ENCODE assay signal across 9 mouse cellular contexts in genomic region chr13:48227712-48228111, GRCm38 (mm10). TPM values are rescaled to one million over a fixed set of nuclear protein-coding genes. Genes with fewer than 3 reads are reported as not detected.
A peak's percentile ranks its signal among the peaks of the same experiment; 100 is the strongest.
DNase-seq lines count a peak whose midpoint lies in the region; ATAC-seq and TF ChIP-seq lines count a peak whose summit lies in the region.
"Had no signal": no experiment of that assay in that cellular context is flagged by ENCODE, and none has a peak within 500 bp of the region (broad histone marks: within the 10 kb centered on the region; RNA-seq: fewer than 3 reads in every experiment).

No protein-coding gene starts in this region.

- intact Hi-C loops in heart, postnatal 14 days (cut with DNase I) = loop anchor here (2.0 kb wide), 1 partner anchor 33 kb away; the partner anchor contains the start of gene Id4

- WGBS in forebrain, postnatal 0 days = 2% methylated on average over 37 of the region's 38 CpGs
- under 1% methylated on average over 38 of the region's 38 CpGs for WGBS in liver, embryonic 13.5 days (ENCODE audit: insufficient replicate concordance)
- under 1% methylated on average over 38 of the region's 38 CpGs for WGBS in neural tube, embryonic 12.5 days

- H3K27me3 ChIP-seq in forebrain, postnatal 0 days (ENCODE audit: insufficient read depth, low read length) = no peaks in the 10 kb centered on the region
- H3K27me3 ChIP-seq in liver, embryonic 13.5 days = peaks cover 21% of the 10 kb centered on the region
- H3K27me3 ChIP-seq in neural tube, embryonic 12.5 days (replicated peaks) = no peaks in the 10 kb centered on the region

- peak overlapping the region; percentile 43 for H3K4me3 ChIP-seq in forebrain, postnatal 0 days (ENCODE audit: low read depth, low read length)
- H3K4me3 ChIP-seq in liver, embryonic 13.5 days (replicated peaks) = peak overlapping the region; percentile 19
- peak overlapping the region; percentile 32 for H3K4me3 ChIP-seq in neural tube, embryonic 12.5 days

- no peaks in the 10 kb centered on the region for H3K9me3 ChIP-seq in forebrain, postnatal 0 days (ENCODE audit: low read length)
- H3K9me3 ChIP-seq in liver, embryonic 13.5 days (replicated peaks) = no peaks in the 10 kb centered on the region
- no peaks in the 10 kb centered on the region for H3K9me3 ChIP-seq in neural tube, embryonic 12.5 days

- TF ChIP-seq CTCF in forebrain, postnatal 0 days (IDR thresholded peaks at IDR 0.05; ENCODE audit: low read depth) = 0 out of 2 replicates have a peak, but pooled peaks have one; percentile 7

- ATAC-seq in forebrain, postnatal 0 days = peak; percentile 99
- ATAC-seq in liver, embryonic 13.5 days (ENCODE audit: low read depth) = peak; percentile 79
- ATAC-seq in neural tube, embryonic 12.5 days (ENCODE audit: low FRiP score, low read depth) = peak; percentile 95

- peak overlapping the region; percentile 81 for H3K27ac ChIP-seq in forebrain, postnatal 0 days (ENCODE audit: low read depth, low read length)
- no peak overlapping the region for H3K27ac ChIP-seq in liver, embryonic 13.5 days
- peak overlapping the region; percentile 76 for H3K27ac ChIP-seq in neural tube, embryonic 12.5 days

- H3K4me1 ChIP-seq in forebrain, postnatal 0 days (ENCODE audit: insufficient read depth) = peaks cover 12% of the 10 kb centered on the region
- H3K4me1 ChIP-seq in liver, embryonic 13.5 days (replicated peaks) = no peaks in the 10 kb centered on the region
- H3K4me1 ChIP-seq in neural tube, embryonic 12.5 days = peaks cover 16% of the 10 kb centered on the region

- no peaks in the 10 kb centered on the region for H3K36me3 ChIP-seq in forebrain, postnatal 0 days (ENCODE audit: insufficient read depth)
- no peaks in the 10 kb centered on the region for H3K36me3 ChIP-seq in liver, embryonic 13.5 days
- no peaks in the 10 kb centered on the region for H3K36me3 ChIP-seq in neural tube, embryonic 12.5 days

- DNase-seq in ES-CJ7 (ENCODE audit: low read depth, low spot score) = peak; percentile 86
- DNase-seq in cerebellum, adult 18-20 months = peak; percentile 91 to 92
- DNase-seq in forebrain, postnatal 0 days = peak; percentile 95
- peak; percentile 97 to 98 for DNase-seq in heart, postnatal 14 days
- peak; percentile 98 for DNase-seq in kidney, postnatal 4 days
- peak; percentile 47 for DNase-seq in liver, embryonic 13.5 days
- peak; percentile 90 for DNase-seq in testis, postnatal 14 days (ENCODE audit: low spot score)

- H3K9ac ChIP-seq in forebrain, postnatal 0 days = peak overlapping the region; percentile 64
- H3K9ac ChIP-seq in liver, embryonic 13.5 days = no peak overlapping the region
- peak overlapping the region; percentile 64 for H3K9ac ChIP-seq in neural tube, embryonic 12.5 days

- peak overlapping the region; percentile 63 for H3K4me2 ChIP-seq in forebrain, postnatal 0 days (ENCODE audit: low read depth)
- H3K4me2 ChIP-seq in liver, embryonic 13.5 days = peak overlapping the region; percentile 55
- peak overlapping the region; percentile 66 for H3K4me2 ChIP-seq in neural tube, embryonic 12.5 days (replicated peaks)

RNA-seq across cellular contexts. Expression of gene Id4, which starts 33.3 kb away (rescaled TPM):
- total RNA-seq in forebrain, postnatal 0 days (2014; rRNA removed) = 100 and 152 TPM in 2 replicates
- 32.6 and 80.8 TPM in 2 replicates for polyA plus RNA-seq in forebrain, postnatal 0 days (2015; fragmentation: Nextera tagmentation; extraction: Ambion mirVana)
- 1 to 10 TPM; 1.1 to 1.8 TPM for total RNA-seq in heart, postnatal 14 days (2021)
- polyA plus RNA-seq in liver, embryonic 13.5 days (2015; fragmentation: Nextera tagmentation; extraction: Ambion mirVana) = 0.33 and 0.36 TPM in 2 replicates
- polyA plus RNA-seq in neural tube, embryonic 12.5 days (2016; fragmentation: Nextera tagmentation; extraction: Ambion mirVana) = 103 and 105 TPM in 2 replicates
- total RNA-seq: MEL had no signal

Comparison
In these comparisons a context has a peak if more than half of its experiments do, and no peak if none do; other contexts are left out.
1. DNase-seq: peak in every context shown above with its lines; median percentile 98 in kidney, postnatal 4 days; 98 in heart, postnatal 14 days; 95 in forebrain, postnatal 0 days; 92 in cerebellum, adult 18-20 months; 90 in testis, postnatal 14 days; 86 in ES-CJ7; 47 in liver, embryonic 13.5 days.
2. RNA of gene Id4, which starts 33.3 kb away (polyA plus RNA-seq): 103 to 105 TPM in neural tube, embryonic 12.5 days and 32.6 to 80.8 TPM in forebrain, postnatal 0 days; 0.33 to 0.36 TPM in liver, embryonic 13.5 days; every median in the first group is over 10 times any median in the second.
3. Peak in every context shown above with its lines, with median percentiles within 50 percentile points of each other: ATAC-seq, H3K4me2 ChIP-seq and H3K4me3 ChIP-seq.